Mouse (Mus musculus) heart, embryonic 15.5 days (tissue): ENCODE results near the gene Nsg1. TPM values are rescaled to one million over a fixed set of nuclear protein-coding genes. Genes with fewer than 3 reads are reported as not detected.

Experiments used
- ATAC-seq: fragments of 200-750 bp; cut with Nextera tagmentation; replicated peaks from 2 replicates; pipeline ENCODE4 v1.8.0; 2017; ENCODE audit warnings: low read depth, moderate TSS enrichment; ENCODE audit not compliant: insufficient number of reproducible peaks, insufficient read depth, low FRiP score
- H3K27ac ChIP-seq: fragments of 300-500 bp; sonication (generic); 2 replicates; pipeline ENCODE4 v1.5.1; 2015; ENCODE audit warnings: mild to moderate bottlenecking, inconsistent platforms
- H3K27me3 ChIP-seq: fragments of 300-500 bp; sonication (generic); 2 replicates; pipeline ENCODE4 v1.6.1; 2015; ENCODE audit warnings: inconsistent platforms
- H3K36me3 ChIP-seq: fragments of 300-500 bp; sonication (generic); 2 replicates; pipeline ENCODE4 v1.6.1; 2015; ENCODE audit warnings: mild to moderate bottlenecking, inconsistent platforms
- H3K4me1 ChIP-seq: fragments of 300-500 bp; sonication (generic); replicated peaks from 2 replicates; pipeline ENCODE4 v1.6.1; 2015; ENCODE audit warnings: inconsistent platforms
- H3K4me2 ChIP-seq: fragments of 300-500 bp; sonication (generic); 2 replicates; pipeline ENCODE4 v1.6.1; 2015; ENCODE audit warnings: inconsistent platforms, mild to moderate bottlenecking, moderate library complexity
- H3K4me3 ChIP-seq: fragments of 300-500 bp; sonication (generic); 2 replicates; pipeline ENCODE4 v1.5.1; 2015; ENCODE audit warnings: mild to moderate bottlenecking, inconsistent platforms
- H3K9ac ChIP-seq: fragments of 300-500 bp; sonication (generic); 2 replicates; pipeline ENCODE4 v1.6.1; 2015; ENCODE audit warnings: mild to moderate bottlenecking, inconsistent platforms
- H3K9me3 ChIP-seq: fragments of 300-500 bp; sonication (generic); replicated peaks from 2 replicates; pipeline ENCODE4 v1.6.1; 2016; ENCODE audit warnings: inconsistent platforms
- WGBS: fragments of 180-500 bp; shearing (Covaris S2); methylation state at CpG from one replicate; pipeline ENCODE4 v1.1.7; 2015; ENCODE audit warnings: mixed read lengths; 5-methylcytosine and 5-hydroxymethylcytosine counted together
- polyA plus RNA-seq: library from polyadenylated mRNA; unstranded; fragments of >200 nt; fragmentation: Nextera tagmentation; extraction: Ambion mirVana; gene quantifications from 2 replicates; pipeline ENCODE4 v1.2.1, GENCODE M21; 2015

The Nsg1 gene
- polyA plus RNA-seq, 1 experiment from 2014 or later, result 15.3 TPM

GRCm38 (mm10) chr5:38174256-38174912 lies 14.7 kb upstream of the Nsg1 start:
- Histone ChIP-seq H3K4me1 (no peaks in the 10 kb centered on the region), H3K9me3 (no peaks in the 10 kb centered on the region), H3K9ac (no peak overlapping the region), H3K27ac (no peak overlapping the region), H3K27me3 (no peaks in the 10 kb centered on the region), H3K36me3 (no peaks in the 10 kb centered on the region), H3K4me3 (no peak overlapping the region), H3K4me2 (no peak overlapping the region)
- ATAC-seq, result no peak
- WGBS, result 78% methylated on average over 16 of the region's 16 CpGs

GRCm38 (mm10) chr5:38173766-38174165 lies 14.1 kb upstream of the Nsg1 start:
- 41% methylated on average over 5 of the region's 5 CpGs for WGBS
- Histone ChIP-seq H3K4me3 (no peak overlapping the region), H3K27ac (no peak overlapping the region), H3K9ac (no peak overlapping the region), H3K9me3 (no peaks in the 10 kb centered on the region), H3K4me1 (no peaks in the 10 kb centered on the region), H3K4me2 (no peak overlapping the region), H3K36me3 (no peaks in the 10 kb centered on the region), H3K27me3 (no peaks in the 10 kb centered on the region)
- ATAC-seq, result no peak

- 70% methylated on average over 11 of the region's 11 CpGs for WGBS
- Histone ChIP-seq H3K4me1 (no peaks in the 10 kb centered on the region), H3K27me3 (peaks cover 5% of the 10 kb centered on the region; the same call in 1 of the 2 replicates), H3K4me2 (no peak overlapping the region), H3K4me3 (no peak overlapping the region), H3K9ac (no peak overlapping the region), H3K36me3 (no peaks in the 10 kb centered on the region), H3K9me3 (no peaks in the 10 kb centered on the region), H3K27ac (no peak overlapping the region)
- no peak for ATAC-seq
These were observed 8.8 kb upstream of the Nsg1 start for GRCm38 (mm10) chr5:38168497-38168896.

- peak; percentile 74 for ATAC-seq
These were observed 617 bp downstream of the Nsg1 start for GRCm38 (mm10) chr5:38158947-38159633.

GRCm38 (mm10) chr5:38158501-38158946 lies 1.2 kb downstream of the Nsg1 start:
- Histone ChIP-seq H3K9me3 (no peaks in the 10 kb centered on the region), H3K27ac (no peak overlapping the region), H3K27me3 (peaks cover 73% of the 10 kb centered on the region), H3K4me2 (peak overlapping the region; percentile 98), H3K36me3 (no peaks in the 10 kb centered on the region), H3K4me3 (peak overlapping the region; percentile 77), H3K4me1 (peaks cover 14% of the 10 kb centered on the region), H3K9ac (peak overlapping the region; percentile 67)
- WGBS, result 5% methylated on average over 17 of the region's 17 CpGs
- ATAC-seq, result no peak

More at GRCm38 (mm10) chr5:38158947-38159633, 617 bp downstream of the Nsg1 start:
- Histone ChIP-seq H3K36me3 (no peaks in the 10 kb centered on the region), H3K4me2 (peak overlapping the region; percentile 98), H3K4me3 (peak overlapping the region; percentile 77), H3K9me3 (no peaks in the 10 kb centered on the region), H3K9ac (peak overlapping the region; percentile 67), H3K4me1 (peaks cover 14% of the 10 kb centered on the region), H3K27me3 (peaks cover 77% of the 10 kb centered on the region), H3K27ac (no peak overlapping the region)
- WGBS, result under 1% methylated on average over 76 of the region's 79 CpGs

GRCm38 (mm10) chr5:38157481-38158020 lies 2.2 kb downstream of the Nsg1 start:
- Histone ChIP-seq H3K4me2 (no peak overlapping the region), H3K4me1 (peaks cover 14% of the 10 kb centered on the region), H3K9ac (no peak overlapping the region), H3K27me3 (peaks cover 67% of the 10 kb centered on the region), H3K4me3 (no peak overlapping the region), H3K27ac (no peak overlapping the region), H3K36me3 (no peaks in the 10 kb centered on the region), H3K9me3 (no peaks in the 10 kb centered on the region)
- ATAC-seq, result no peak
- WGBS, result 65% methylated on average over 9 of the region's 9 CpGs

- Histone ChIP-seq H3K4me1 (peaks cover 1% of the 10 kb centered on the region), H3K27me3 (peaks cover 28% of the 10 kb centered on the region), H3K27ac (no peak overlapping the region), H3K9me3 (no peaks in the 10 kb centered on the region), H3K4me3 (no peak overlapping the region), H3K9ac (no peak overlapping the region), H3K36me3 (no peaks in the 10 kb centered on the region), H3K4me2 (no peak overlapping the region)
- no peak for ATAC-seq
- 82% methylated on average over 5 of the region's 5 CpGs for WGBS
These were observed 6.1 kb downstream of the Nsg1 start for GRCm38 (mm10) chr5:38153636-38154035.

GRCm38 (mm10) chr5:38152201-38153108 lies 7.3 kb downstream of the Nsg1 start:
- ATAC-seq, result no peak
- Histone ChIP-seq H3K27me3 (peaks cover 16% of the 10 kb centered on the region), H3K4me3 (no peak overlapping the region), H3K4me1 (no peaks in the 10 kb centered on the region), H3K9ac (no peak overlapping the region), H3K27ac (no peak overlapping the region), H3K9me3 (no peaks in the 10 kb centered on the region), H3K36me3 (no peaks in the 10 kb centered on the region), H3K4me2 (no peak overlapping the region)
- 79% methylated on average over 10 of the region's 10 CpGs for WGBS

- 54% methylated on average over 3 of the region's 3 CpGs for WGBS
- no peak for ATAC-seq
- Histone ChIP-seq H3K4me1 (no peaks in the 10 kb centered on the region), H3K4me3 (no peak overlapping the region), H3K9me3 (no peaks in the 10 kb centered on the region), H3K9ac (no peak overlapping the region), H3K36me3 (no peaks in the 10 kb centered on the region), H3K4me2 (no peak overlapping the region), H3K27me3 (peaks cover 6% of the 10 kb centered on the region; the same call in 1 of the 2 replicates), H3K27ac (no peak overlapping the region)
These were observed 8.4 kb downstream of the Nsg1 start for GRCm38 (mm10) chr5:38151264-38151663.

- H3K27ac ChIP-seq, result no peak overlapping the region
- ATAC-seq, result peak; percentile 18; the same call in 1 of the 2 replicates
- H3K4me3 ChIP-seq, result no peak overlapping the region
- no peaks in the 10 kb centered on the region for H3K4me1 ChIP-seq
- H3K27me3 ChIP-seq, result no peaks in the 10 kb centered on the region
- no peaks in the 10 kb centered on the region for H3K36me3 ChIP-seq
- 76% methylated on average over 6 of the region's 6 CpGs for WGBS
- H3K9ac ChIP-seq, result no peak overlapping the region
- H3K4me2 ChIP-seq, result no peak overlapping the region
- no peaks in the 10 kb centered on the region for H3K9me3 ChIP-seq
These were observed 13.2 kb downstream of the Nsg1 start for GRCm38 (mm10) chr5:38146524-38146923.

- ATAC-seq, result no peak
- no peak overlapping the region for H3K27ac ChIP-seq
- H3K4me2 ChIP-seq, result no peak overlapping the region
- H3K9me3 ChIP-seq, result no peaks in the 10 kb centered on the region
- peaks cover 8% of the 10 kb centered on the region; the same call in 1 of the 2 replicates for H3K36me3 ChIP-seq
- WGBS, result 82% methylated on average over 6 of the region's 6 CpGs
- H3K4me3 ChIP-seq, result no peak overlapping the region
- no peaks in the 10 kb centered on the region for H3K27me3 ChIP-seq
- H3K9ac ChIP-seq, result no peak overlapping the region
- H3K4me1 ChIP-seq, result no peaks in the 10 kb centered on the region
These were observed 18.8 kb downstream of the Nsg1 start for GRCm38 (mm10) chr5:38140893-38141292.
